In the genomic region with DNA sequence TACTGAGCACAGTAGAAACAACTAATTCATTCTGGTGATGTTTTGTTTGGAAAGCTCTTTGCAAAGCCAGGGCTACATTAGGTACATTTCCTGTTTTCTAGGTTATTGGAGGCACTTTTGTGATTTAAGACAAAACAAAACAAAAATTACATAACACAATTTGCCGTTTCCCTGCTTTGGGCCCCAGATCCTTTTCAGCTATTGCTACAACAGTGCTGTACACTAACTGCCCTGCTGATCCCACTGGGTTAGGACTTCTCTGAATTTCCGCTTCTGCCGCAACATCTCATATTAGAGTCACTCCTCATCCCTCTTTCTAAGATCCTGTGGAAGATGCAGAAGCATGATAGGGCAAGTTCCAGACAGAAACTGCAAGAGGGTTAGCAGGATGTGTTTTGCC, we compare ENCODE assay signal across 28 mouse cellular contexts. TPM values are rescaled to one million over a fixed set of nuclear protein-coding genes. Genes with fewer than 3 reads are reported as not detected.
DNase-seq lines count a peak whose midpoint lies in the region; ATAC-seq and TF ChIP-seq lines count a peak whose summit lies in the region.
"Had no signal": no experiment of that assay in that cellular context is flagged by ENCODE, and none has a peak within 500 bp of the region (broad histone marks: within the 10 kb centered on the region; RNA-seq: fewer than 3 reads in every experiment).

No protein-coding gene starts in this region.

- H3K9me3 ChIP-seq in kidney, embryonic 15.5 days (replicated peaks) = no peaks in the 10 kb centered on the region
- H3K9me3 ChIP-seq: forebrain, embryonic 12.5 days; limb, embryonic 12.5 days; liver, embryonic 12.5 days; midbrain, embryonic 10.5 days; stomach, embryonic 15.5 days had no signal

- H3K36me3 ChIP-seq in kidney, embryonic 15.5 days = no peaks in the 10 kb centered on the region
- H3K36me3 ChIP-seq: forebrain, embryonic 12.5 days; limb, embryonic 12.5 days; liver, embryonic 12.5 days; midbrain, embryonic 10.5 days; stomach, embryonic 15.5 days had no signal

- DNase-seq in gastrocnemius, adult 2 months = no peak
- DNase-seq in gastrocnemius, adult 8-10 months (ENCODE audit: low spot score in 2 of 2) = no peak
- peak; percentile 19 for DNase-seq in kidney, adult 9 months
- peak; percentile 29 for DNase-seq in testis, postnatal 10 days (ENCODE audit: low spot score)
- no peak for DNase-seq in testis, postnatal 14 days (ENCODE audit: low spot score)
- no peak for DNase-seq in right cerebral cortex, postnatal 10 days (ENCODE audit: low spot score in 2 of 2)
- no peak for DNase-seq in thymus, postnatal 36 days
- DNase-seq: cerebellum, adult 11 months; cerebellum, adult 9-11 months; gastrocnemius, postnatal 14 days; lung, adult 2 months had no signal

- intact Hi-C loops in gastrocnemius, adult 2 months (cut with DNase I) = no loop called here

- peak overlapping the region; percentile 82 for H3K27ac ChIP-seq in gastrocnemius, adult 2 months
- no peak overlapping the region for H3K27ac ChIP-seq in kidney, embryonic 15.5 days
- H3K27ac ChIP-seq: forebrain, embryonic 12.5 days; hindbrain, postnatal 0 days; limb, embryonic 12.5 days; liver, embryonic 12.5 days; midbrain, embryonic 10.5 days; stomach, embryonic 15.5 days had no signal

- no peak overlapping the region for H3K4me3 ChIP-seq in gastrocnemius, adult 2 months
- H3K4me3 ChIP-seq in kidney, embryonic 15.5 days (replicated peaks) = no peak overlapping the region
- H3K4me3 ChIP-seq: erythroblast, embryonic 14.5 days; forebrain, embryonic 12.5 days; limb, embryonic 12.5 days; liver, embryonic 12.5 days; midbrain, embryonic 10.5 days; stomach, embryonic 15.5 days had no signal

- no peak for TF ChIP-seq CTCF in gastrocnemius, adult 2 months (IDR thresholded peaks at IDR 0.05)

- 66% methylated on average over 3 of the region's 3 CpGs for WGBS in kidney, embryonic 15.5 days

- H3K27me3 ChIP-seq in kidney, embryonic 15.5 days = 0 out of 2 replicates have a peak, but pooled peaks cover 3% of the 10 kb centered on the region
- H3K27me3 ChIP-seq: forebrain, embryonic 12.5 days; limb, embryonic 12.5 days; stomach, embryonic 15.5 days had no signal

- no peak overlapping the region for H3K9ac ChIP-seq in kidney, embryonic 15.5 days
- H3K9ac ChIP-seq: forebrain, embryonic 12.5 days; limb, embryonic 12.5 days; liver, embryonic 12.5 days; stomach, embryonic 15.5 days had no signal

- peaks cover 27% of the 10 kb centered on the region for H3K4me1 ChIP-seq in kidney, embryonic 15.5 days
- H3K4me1 ChIP-seq: forebrain, embryonic 12.5 days; liver, embryonic 12.5 days had no signal

- no peak for ATAC-seq in kidney, embryonic 15.5 days (replicated peaks; ENCODE audit: low FRiP score)
- ATAC-seq: CD4-positive, CD25-positive, alpha-beta regulatory T cell, adult 4 months; hindbrain, postnatal 0 days; intestine, embryonic 16.5 days; liver, embryonic 12.5 days; midbrain, embryonic 16.5 days had no signal

- H3K4me2 ChIP-seq in kidney, embryonic 15.5 days = no peak overlapping the region
- H3K4me2 ChIP-seq: forebrain, embryonic 12.5 days; limb, embryonic 12.5 days; liver, embryonic 12.5 days; stomach, embryonic 15.5 days had no signal

RNA-seq across cellular contexts. Expression of gene Ptchd3, which starts 38.6 kb away (rescaled TPM):
- total RNA-seq in gastrocnemius, adult 2 months (2021) = not detected
- total RNA-seq in gastrocnemius, adult 8-10 months (2022) = not detected
- 0.08 and 0.12 TPM in 2 replicates for polyA plus RNA-seq in kidney, embryonic 15.5 days (2015; fragmentation: Nextera tagmentation; extraction: Ambion mirVana)
- total RNA-seq: adrenal gland, adult 18-20 months; adrenal gland, postnatal 36 days; common myeloid progenitor, adult 5-6 weeks; gastrocnemius, postnatal 14 days; left cerebral cortex, postnatal 14 days had no signal
- polyA plus RNA-seq: CD4-positive, CD25-positive, alpha-beta regulatory T cell, adult 4 months; erythroblast, embryonic 14.5 days; forebrain, embryonic 12.5 days; hindbrain, embryonic 11.5 days; hindbrain, postnatal 0 days; intestine, embryonic 16.5 days; limb, embryonic 12.5 days; liver, embryonic 12.5 days; lung, adult 2 months; midbrain, embryonic 10.5 days; midbrain, embryonic 16.5 days; stomach, embryonic 15.5 days; urinary bladder, adult 2 months had no signal

Comparison
In these comparisons a context has a peak if more than half of its experiments do, and no peak if none do; other contexts are left out.
1. DNase-seq: peak in kidney, adult 9 months (single experiment) and testis, postnatal 10 days (single experiment); none in gastrocnemius, adult 2 months (single experiment), gastrocnemius, adult 8-10 months (0 of 2), testis, postnatal 14 days (single experiment), right cerebral cortex, postnatal 10 days (0 of 2) and thymus, postnatal 36 days (0 of 2).